In genomic region chr15:84212756-84213105, GRCm38 (mm10) we compare ENCODE assay signal across 12 mouse cellular contexts. TPM values are rescaled to one million over a fixed set of nuclear protein-coding genes. Genes with fewer than 3 reads are reported as not detected.
A peak's percentile ranks its signal among the peaks of the same experiment; 100 is the strongest.
DNase-seq lines count a peak whose midpoint lies in the region; ATAC-seq and TF ChIP-seq lines count a peak whose summit lies in the region.
"Had no signal": no experiment of that assay in that cellular context is flagged by ENCODE, and none has a peak within 500 bp of the region (broad histone marks: within the 10 kb centered on the region; RNA-seq: fewer than 3 reads in every experiment).

No protein-coding gene starts in this region.

- H3K9ac ChIP-seq in intestine, postnatal 0 days (ENCODE audit: low read depth, low read length), result no peak overlapping the region
- H3K9ac ChIP-seq: hindbrain, embryonic 15.5 days; limb, embryonic 12.5 days had no signal

- WGBS in intestine, postnatal 0 days, result 88% methylated on average over 2 of the region's 2 CpGs
- 92% methylated on average over 2 of the region's 2 CpGs for WGBS in midbrain, embryonic 10.5 days

- no peaks in the 10 kb centered on the region for H3K27me3 ChIP-seq in intestine, postnatal 0 days (replicated peaks; ENCODE audit: control insufficient read depth, insufficient read depth, low read length)
- H3K27me3 ChIP-seq in midbrain, embryonic 10.5 days (ENCODE audit: low read depth, poor library complexity, severe bottlenecking), result no peaks in the 10 kb centered on the region
- H3K27me3 ChIP-seq: hindbrain, embryonic 15.5 days; limb, embryonic 12.5 days had no signal

- no peak overlapping the region for H3K27ac ChIP-seq in intestine, postnatal 0 days (ENCODE audit: low read depth, low read length)
- H3K27ac ChIP-seq in midbrain, embryonic 10.5 days (replicated peaks), result no peak overlapping the region
- H3K27ac ChIP-seq: forebrain, embryonic 10.5 days; hindbrain, embryonic 15.5 days; limb, embryonic 12.5 days had no signal

- H3K36me3 ChIP-seq in intestine, postnatal 0 days (ENCODE audit: control insufficient read depth, insufficient read depth), result peaks cover 49% of the 10 kb centered on the region
- peaks cover 66% of the 10 kb centered on the region for H3K36me3 ChIP-seq in midbrain, embryonic 10.5 days

- no peak for TF ChIP-seq CTCF in intestine, postnatal 0 days (IDR thresholded peaks at IDR 0.05; ENCODE audit: low read depth)

- H3K4me3 ChIP-seq in intestine, postnatal 0 days (ENCODE audit: low read depth, low read length), result no peak overlapping the region
- H3K4me3 ChIP-seq in midbrain, embryonic 10.5 days, result no peak overlapping the region
- H3K4me3 ChIP-seq: forebrain, embryonic 10.5 days; hindbrain, embryonic 15.5 days; limb, embryonic 12.5 days had no signal

- H3K9me3 ChIP-seq in intestine, postnatal 0 days (ENCODE audit: control insufficient read depth), result no peaks in the 10 kb centered on the region
- no peaks in the 10 kb centered on the region for H3K9me3 ChIP-seq in midbrain, embryonic 10.5 days (replicated peaks)
- H3K9me3 ChIP-seq: forebrain, embryonic 10.5 days; hindbrain, embryonic 15.5 days; limb, embryonic 12.5 days had no signal

- H3K4me1 ChIP-seq in intestine, postnatal 0 days (replicated peaks; ENCODE audit: control insufficient read depth, insufficient read depth, low read length), result no peaks in the 10 kb centered on the region
- H3K4me1 ChIP-seq in midbrain, embryonic 10.5 days, result peaks cover 54% of the 10 kb centered on the region

- no peak for ATAC-seq in intestine, postnatal 0 days

- DNase-seq in gastrocnemius, postnatal 14 days, result peak; percentile 55
- DNase-seq in gastrocnemius, postnatal 4 days (ENCODE audit: low spot score in 2 of 2), result no peak
- peak; percentile 53 for DNase-seq in 416B (ENCODE audit: low read depth)
- peak; percentile 61 to 69 for DNase-seq in adrenal gland, postnatal 36 days
- DNase-seq in heart, postnatal 10 days, result peak; percentile 82 to 83
- no peak for DNase-seq in midbrain, embryonic 10.5 days (ENCODE audit: low spot score)
- DNase-seq in right cerebral cortex, postnatal 25 days, result no peak

- intact Hi-C loops in gastrocnemius, postnatal 14 days (cut with DNase I; ENCODE audit: low total_unique reads), result loop anchor here (5.0 kb wide), 1 partner anchor 405 kb away; no protein-coding TSS in a partner anchor
- intact Hi-C loops in heart, postnatal 10 days (cut with DNase I), result loop anchor here (1.0 to 10.0 kb wide), 2 partner anchors 402 to 419 kb away; no protein-coding TSS in a partner anchor

- H3K4me2 ChIP-seq in intestine, postnatal 0 days (replicated peaks; ENCODE audit: low read depth), result no peak overlapping the region
- H3K4me2 ChIP-seq: hindbrain, embryonic 15.5 days; limb, embryonic 12.5 days had no signal

RNA-seq across cellular contexts. Expression of gene Parvb, which starts 19.1 kb away (rescaled TPM):
- 10 to 100 TPM; 54.4 to 64.5 TPM for total RNA-seq in gastrocnemius, postnatal 14 days (2021)
- 100 to 1,000 TPM; 130 to 134 TPM for total RNA-seq in gastrocnemius, postnatal 4 days (2021)
- 10 to 100 TPM; 18.0 to 24.1 TPM for total RNA-seq in adrenal gland, postnatal 36 days (2021)
- 100 to 1,000 TPM; 165 to 174 TPM for total RNA-seq in heart, postnatal 10 days (2021)
- polyA plus RNA-seq in intestine, postnatal 0 days (2015; fragmentation: Nextera tagmentation; extraction: Ambion mirVana), result 2.6 and 2.8 TPM in 2 replicates
- polyA plus RNA-seq in midbrain, embryonic 10.5 days (2016; fragmentation: Nextera tagmentation; extraction: Ambion mirVana), result 7.4 and 8.4 TPM in 2 replicates

RNA-seq across cellular contexts. Expression of gene Samm50, which starts 20.7 kb away (rescaled TPM):
- 100 to 1,000 TPM; 178 to 203 TPM for total RNA-seq in gastrocnemius, postnatal 14 days (2021)
- total RNA-seq in gastrocnemius, postnatal 4 days (2021), result 100 to 1,000 TPM; 160 to 165 TPM
- 100 to 1,000 TPM; 150 to 151 TPM for total RNA-seq in adrenal gland, postnatal 36 days (2021)
- 100 to 1,000 TPM; 254 to 262 TPM for total RNA-seq in heart, postnatal 10 days (2021)
- 104 and 110 TPM in 2 replicates for polyA plus RNA-seq in intestine, postnatal 0 days (2015; fragmentation: Nextera tagmentation; extraction: Ambion mirVana)
- polyA plus RNA-seq in midbrain, embryonic 10.5 days (2016; fragmentation: Nextera tagmentation; extraction: Ambion mirVana), result 108 and 110 TPM in 2 replicates

RNA-seq across cellular contexts. Expression of gene Pnpla3, which starts 45.1 kb away (rescaled TPM):
- 10 to 100 TPM in 1 of 2 experiments, 1 to 10 TPM in 1; 3.1 to 10.6 TPM for total RNA-seq in gastrocnemius, postnatal 14 days (2021)
- total RNA-seq in gastrocnemius, postnatal 4 days (2021), result 1 to 10 TPM; 4.5 to 6.0 TPM
- total RNA-seq in adrenal gland, postnatal 36 days (2021), result 100 to 1,000 TPM in 1 of 2 experiments, 10 to 100 TPM in 1; 30.7 to 111 TPM
- 1 to 10 TPM; 4.5 to 4.6 TPM for total RNA-seq in heart, postnatal 10 days (2021)
- 0.59 and 0.65 TPM in 2 replicates for polyA plus RNA-seq in intestine, postnatal 0 days (2015; fragmentation: Nextera tagmentation; extraction: Ambion mirVana)
- 2.2 and 3.1 TPM in 2 replicates for polyA plus RNA-seq in midbrain, embryonic 10.5 days (2016; fragmentation: Nextera tagmentation; extraction: Ambion mirVana)
- total RNA-seq: common myeloid progenitor, adult 5-6 weeks had no signal

Comparison
In these comparisons a context has a peak if more than half of its experiments do, and no peak if none do; other contexts are left out.
1. DNase-seq: peak in gastrocnemius, postnatal 14 days (single experiment), 416B (single experiment), adrenal gland, postnatal 36 days (2 of 2) and heart, postnatal 10 days (2 of 2); none in gastrocnemius, postnatal 4 days (0 of 2), midbrain, embryonic 10.5 days (single experiment) and right cerebral cortex, postnatal 25 days (single experiment).